Mouse (Mus musculus) macrophage (primary cell): ENCODE measurements around the gene Tmem37. TPM values are rescaled to one million over a fixed set of nuclear protein-coding genes. Genes with fewer than 3 reads are reported as not detected.
A peak's percentile ranks its signal among the peaks of the same experiment; 100 is the strongest.

Experiments
- H3K27ac ChIP-seq: fragments of 350-480 bp; formaldehyde crosslinking; 2 replicates; pipeline ENCODE4 v1.9.0; 2021
- H3K36me3 ChIP-seq: fragments of 350-480 bp; formaldehyde crosslinking; 2 replicates; pipeline ENCODE4 v1.9.0; 2021; ENCODE audit errors: inconsistent target
- H3K4me3 ChIP-seq: fragments of 350-480 bp; formaldehyde crosslinking; 2 replicates; pipeline ENCODE4 v1.9.0; 2021; ENCODE audit errors: inconsistent target
- H3K79me2 ChIP-seq: fragments of 350-480 bp; formaldehyde crosslinking; 2 replicates; pipeline ENCODE4 v1.9.0; 2021; ENCODE audit errors: inconsistent target
- WGBS: methylation state at CpG from one replicate; pipeline ENCODE4 v1.1.7; 2026; ENCODE audit warnings: inconsistent platforms; ENCODE audit not compliant: missing documents; 5-methylcytosine and 5-hydroxymethylcytosine counted together
- polyA plus RNA-seq: library from polyadenylated mRNA; stranded (reverse); fragments of 250-400 nt; gene quantifications from 3 replicates; pipeline ENCODE4 v1.2.4, GENCODE M21; 2018; ENCODE audit warnings: inconsistent platforms

The Tmem37 gene
- polyA plus RNA-seq, 1 experiment from 2014 or later = 8.5 TPM

GRCm38 (mm10) chr1:120057674-120058430, 16.0 kb downstream of the Tmem37 start:
- H3K27ac ChIP-seq = no peak overlapping the region

GRCm38 (mm10) chr1:120057044-120057443, 16.8 kb downstream of the Tmem37 start:
- Histone ChIP-seq H3K79me2 (no peaks in the 10 kb centered on the region), H3K27ac (peak overlapping the region; percentile 16; the same call in 1 of the 2 replicates), H3K36me3 (no peaks in the 10 kb centered on the region), H3K4me3 (no peak overlapping the region)
- WGBS = 10% methylated on average over 14 of the region's 14 CpGs

More at GRCm38 (mm10) chr1:120057674-120058430, 16.0 kb downstream of the Tmem37 start:
- no peak overlapping the region for H3K4me3 ChIP-seq
- WGBS = 73% methylated on average over 5 of the region's 8 CpGs
- no peaks in the 10 kb centered on the region for H3K79me2 ChIP-seq
- H3K36me3 ChIP-seq = no peaks in the 10 kb centered on the region

- H3K4me3 ChIP-seq = no peak overlapping the region
- WGBS = 83% methylated on average over 7 of the region's 7 CpGs
- no peak overlapping the region for H3K27ac ChIP-seq
- H3K36me3 ChIP-seq = no peaks in the 10 kb centered on the region
- no peaks in the 10 kb centered on the region for H3K79me2 ChIP-seq
These were observed 17.6 kb downstream of the Tmem37 start for GRCm38 (mm10) chr1:120056236-120056635.

- Histone ChIP-seq H3K79me2 (no peaks in the 10 kb centered on the region), H3K4me3 (no peak overlapping the region), H3K27ac (peak overlapping the region; percentile 33; the same call in 1 of the 2 replicates), H3K36me3 (no peaks in the 10 kb centered on the region)
- WGBS = 9% methylated on average over 5 of the region's 6 CpGs
These were observed 18.4 kb downstream of the Tmem37 start for GRCm38 (mm10) chr1:120055475-120055874.

- 88% methylated on average over 6 of the region's 6 CpGs for WGBS
- Histone ChIP-seq H3K4me3 (no peak overlapping the region), H3K27ac (peak overlapping the region; percentile 33; the same call in 1 of the 2 replicates)
These were observed 18.9 kb downstream of the Tmem37 start for GRCm38 (mm10) chr1:120054997-120055396.

GRCm38 (mm10) chr1:120051070-120051469, 22.8 kb downstream of the Tmem37 start:
- Histone ChIP-seq H3K4me3 (no peak overlapping the region), H3K36me3 (no peaks in the 10 kb centered on the region), H3K79me2 (no peaks in the 10 kb centered on the region), H3K27ac (no peak overlapping the region)
- 89% methylated on average over 1 of the region's 1 CpGs for WGBS

More at GRCm38 (mm10) chr1:120054997-120055396, 18.9 kb downstream of the Tmem37 start:
- Histone ChIP-seq H3K79me2 (no peaks in the 10 kb centered on the region), H3K36me3 (no peaks in the 10 kb centered on the region)

GRCm38 (mm10) chr1:120047325-120047724, 26.5 kb downstream of the Tmem37 start:
- Histone ChIP-seq H3K36me3 (no peaks in the 10 kb centered on the region), H3K79me2 (no peaks in the 10 kb centered on the region), H3K27ac (no peak overlapping the region), H3K4me3 (no peak overlapping the region)

GRCm38 (mm10) chr1:120044584-120044983, 29.3 kb downstream of the Tmem37 start:
- 50% methylated on average over 16 of the region's 16 CpGs for WGBS
- Histone ChIP-seq H3K4me3 (no peak overlapping the region), H3K27ac (no peak overlapping the region), H3K36me3 (no peaks in the 10 kb centered on the region), H3K79me2 (no peaks in the 10 kb centered on the region)

- Histone ChIP-seq H3K79me2 (no peaks in the 10 kb centered on the region), H3K36me3 (no peaks in the 10 kb centered on the region), H3K27ac (no peak overlapping the region), H3K4me3 (no peak overlapping the region)
- 96% methylated on average over 8 of the region's 8 CpGs for WGBS
These were observed 31.5 kb downstream of the Tmem37 start for GRCm38 (mm10) chr1:120042421-120042820.

GRCm38 (mm10) chr1:120038594-120038993, 35.3 kb downstream of the Tmem37 start:
- Histone ChIP-seq H3K79me2 (no peaks in the 10 kb centered on the region), H3K27ac (peak overlapping the region; percentile 55), H3K4me3 (no peak overlapping the region), H3K36me3 (no peaks in the 10 kb centered on the region)
- WGBS = 68% methylated on average over 9 of the region's 9 CpGs

- Histone ChIP-seq H3K27ac (no peak overlapping the region), H3K36me3 (no peaks in the 10 kb centered on the region), H3K79me2 (no peaks in the 10 kb centered on the region), H3K4me3 (no peak overlapping the region)
- 88% methylated on average over 9 of the region's 9 CpGs for WGBS
These were observed 36.7 kb downstream of the Tmem37 start for GRCm38 (mm10) chr1:120037021-120037683.

GRCm38 (mm10) chr1:120035456-120036034, 38.3 kb downstream of the Tmem37 start:
- no peaks in the 10 kb centered on the region for H3K36me3 ChIP-seq
- H3K79me2 ChIP-seq = no peaks in the 10 kb centered on the region
- H3K4me3 ChIP-seq = no peak overlapping the region
- 95% methylated on average over 7 of the region's 7 CpGs for WGBS
- H3K27ac ChIP-seq = no peak overlapping the region

GRCm38 (mm10) chr1:120034793-120035192, 39.1 kb downstream of the Tmem37 start:
- Histone ChIP-seq H3K27ac (no peak overlapping the region), H3K79me2 (no peaks in the 10 kb centered on the region), H3K36me3 (no peaks in the 10 kb centered on the region), H3K4me3 (no peak overlapping the region)
- 90% methylated on average over 1 of the region's 1 CpGs for WGBS

GRCm38 (mm10) chr1:120033469-120033854, 40.4 kb downstream of the Tmem37 start:
- H3K36me3 ChIP-seq = no peaks in the 10 kb centered on the region
- H3K27ac ChIP-seq = no peak overlapping the region
- WGBS = 88% methylated on average over 2 of the region's 2 CpGs
- no peaks in the 10 kb centered on the region for H3K79me2 ChIP-seq
- no peak overlapping the region for H3K4me3 ChIP-seq
